Mouse (Mus musculus): ENCODE results near the gene Ippk.

Ippk gene

DNA sequence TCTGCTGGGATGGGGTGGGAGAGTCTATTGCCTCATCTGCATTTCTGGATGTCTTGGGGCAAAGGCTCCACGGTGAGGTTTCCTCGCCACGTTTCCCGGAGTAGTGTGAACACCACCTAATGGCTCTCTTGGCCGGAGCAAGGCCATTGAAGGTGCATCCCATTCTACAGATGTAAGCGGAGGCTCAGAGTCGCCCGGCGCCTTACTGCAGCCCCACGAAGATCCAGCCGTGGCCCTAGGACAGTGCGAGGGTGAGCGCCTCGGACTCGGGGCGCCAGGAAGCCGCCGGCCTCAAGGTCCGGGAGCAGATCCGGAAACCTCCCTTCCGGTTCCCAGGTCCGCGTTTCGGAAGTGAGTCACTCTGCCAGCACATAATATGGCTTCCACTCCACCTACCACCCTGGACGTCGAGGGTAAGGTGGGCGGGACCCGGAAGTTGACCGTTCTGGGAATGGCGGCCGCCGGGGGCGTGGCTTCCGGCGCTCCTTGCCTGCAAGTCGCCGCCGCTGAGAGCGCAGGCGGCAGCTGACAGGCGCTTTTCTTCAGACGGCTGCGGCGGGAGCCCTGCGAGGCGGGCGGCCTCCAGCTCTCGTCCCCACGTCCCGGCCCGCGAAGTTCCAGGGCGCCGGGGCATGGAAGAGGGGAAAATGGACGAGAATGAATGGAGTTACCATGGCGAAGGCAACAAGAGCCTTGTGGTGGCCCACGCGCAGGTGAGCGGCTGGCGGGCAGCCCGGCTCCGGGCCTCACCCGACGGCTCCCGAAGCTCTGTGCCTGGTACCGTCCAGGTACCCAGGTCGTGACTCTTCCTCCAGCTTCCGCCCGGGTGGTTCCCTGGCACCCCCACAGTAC, at the start of gene Ippk:
Ippk (plus strand) TSS at position 496 of the 852 bp plus-strand sequence.
- peak; percentile 99 for DNase-seq

DNA sequence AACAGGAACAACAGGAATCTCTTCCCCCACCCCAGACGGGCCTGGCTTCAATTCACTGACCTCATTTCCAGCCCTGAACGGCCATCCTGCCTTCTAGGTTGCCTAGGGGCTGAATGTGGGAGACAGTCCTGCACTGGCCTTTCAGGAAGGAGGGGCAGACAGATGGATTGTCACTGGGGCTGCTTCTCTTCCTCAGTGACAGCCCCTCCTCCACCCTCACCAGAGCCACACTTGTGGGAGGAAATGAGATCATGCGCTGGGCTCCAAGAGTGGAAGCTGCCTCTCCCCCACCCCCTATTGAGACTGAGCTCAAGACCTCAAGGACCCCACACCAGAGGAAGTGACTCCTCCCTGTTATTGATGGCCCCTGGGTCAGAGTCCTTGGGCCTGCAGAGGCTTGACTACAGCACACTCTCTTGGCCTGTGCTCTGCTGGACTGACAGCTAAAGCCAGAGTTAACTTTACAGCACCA, 49.6 kb upstream of the Ippk start:
- DNase-seq: peak; percentile 77 to 88

DNA sequence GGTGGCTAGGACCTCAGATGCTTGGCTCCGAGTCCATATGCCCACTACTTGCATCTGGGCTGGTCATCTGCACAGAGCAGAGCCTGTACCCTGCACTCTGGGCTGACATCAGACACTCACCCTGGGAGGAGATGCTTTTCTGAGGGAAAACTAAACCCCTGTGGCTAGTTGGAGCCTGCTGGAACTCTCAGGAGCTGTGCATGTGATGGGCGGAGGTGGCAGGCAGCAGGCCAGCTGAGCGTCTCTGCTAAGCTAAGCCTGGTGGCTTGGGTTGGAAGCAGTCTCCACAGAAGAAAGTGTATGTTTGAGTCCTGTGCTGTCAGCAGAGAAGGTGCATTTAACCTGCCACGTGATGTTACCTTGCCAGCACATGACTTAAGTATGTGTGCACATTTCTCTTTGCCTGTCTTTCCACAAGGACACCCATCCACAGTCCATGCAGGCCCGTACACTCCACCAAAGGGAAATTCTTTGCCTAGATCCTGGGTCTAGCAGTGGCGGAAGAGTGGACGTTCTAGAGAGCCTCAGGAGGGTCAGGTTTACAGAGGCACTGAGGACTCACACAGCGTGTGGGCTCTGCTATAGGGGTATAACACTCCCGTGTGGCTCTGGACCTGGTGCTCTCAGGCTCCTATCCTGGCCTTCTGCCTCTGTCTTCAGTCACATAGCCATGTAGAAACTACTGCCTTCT, 48.5 kb upstream of the Ippk start:
- DNase-seq: peak in 1 of 2 experiments; percentile 28

DNA sequence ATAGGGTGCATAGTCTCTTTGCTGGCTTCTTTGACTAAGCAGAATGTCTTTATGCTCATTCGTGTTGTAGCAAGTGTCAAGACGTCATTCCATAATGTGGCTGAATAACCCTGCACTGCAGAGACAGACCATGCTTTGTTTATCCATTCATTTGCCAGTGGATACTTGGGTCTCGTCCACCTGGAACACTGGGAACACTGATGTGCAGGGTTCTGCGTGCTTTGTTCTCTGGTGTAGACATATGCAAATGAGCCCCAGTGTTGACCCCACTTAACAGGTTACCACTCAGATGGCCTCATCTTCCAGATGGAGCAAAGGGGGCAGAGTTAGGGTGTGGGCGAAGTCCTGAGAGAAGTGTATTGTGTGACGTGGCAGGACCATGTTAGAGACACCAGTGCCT, 46.7 kb upstream of the Ippk start:
- no peak for DNase-seq

DNA sequence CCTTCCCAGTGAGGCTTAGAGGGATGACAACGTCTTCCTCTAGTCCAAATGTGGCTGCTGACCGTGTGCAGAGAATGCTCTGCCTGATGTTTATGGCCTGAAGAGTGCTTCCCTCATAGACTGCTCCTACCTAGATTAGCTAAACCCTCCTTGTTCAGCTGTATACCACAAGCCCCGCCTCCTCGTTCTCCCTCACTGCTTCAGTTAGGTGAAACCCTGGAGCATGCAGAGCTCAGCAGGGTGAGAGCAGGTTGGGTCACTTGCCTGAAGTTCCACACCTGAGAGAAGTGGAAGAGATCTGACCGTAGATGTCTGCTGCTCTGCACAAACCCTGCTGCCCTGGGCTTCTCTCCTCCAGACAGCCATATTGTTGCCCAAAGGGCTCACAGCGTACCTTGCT, 46.3 kb upstream of the Ippk start:
- DNase-seq: peak; percentile 59 to 69

DNA sequence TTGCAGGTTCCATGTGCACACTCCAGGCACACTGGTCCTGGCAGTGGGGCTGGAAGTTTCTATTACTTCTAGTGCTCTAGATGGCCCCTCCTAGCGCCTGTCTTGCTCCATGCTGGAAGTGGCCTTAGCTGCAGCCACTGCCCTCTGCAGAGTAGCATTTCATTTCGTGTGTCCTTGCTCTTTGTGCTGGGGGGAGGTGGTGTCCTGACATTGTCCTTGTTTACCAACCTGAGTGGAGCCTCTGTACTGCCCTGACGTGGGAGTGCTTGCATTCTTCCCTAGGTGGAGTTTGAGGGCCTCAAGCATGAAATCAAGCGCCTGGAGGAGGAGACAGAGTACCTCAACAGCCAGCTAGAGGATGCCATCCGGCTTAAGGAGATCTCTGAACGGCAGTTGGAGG, 43.4 kb upstream of the Ippk start:
- DNase-seq: no peak

DNA sequence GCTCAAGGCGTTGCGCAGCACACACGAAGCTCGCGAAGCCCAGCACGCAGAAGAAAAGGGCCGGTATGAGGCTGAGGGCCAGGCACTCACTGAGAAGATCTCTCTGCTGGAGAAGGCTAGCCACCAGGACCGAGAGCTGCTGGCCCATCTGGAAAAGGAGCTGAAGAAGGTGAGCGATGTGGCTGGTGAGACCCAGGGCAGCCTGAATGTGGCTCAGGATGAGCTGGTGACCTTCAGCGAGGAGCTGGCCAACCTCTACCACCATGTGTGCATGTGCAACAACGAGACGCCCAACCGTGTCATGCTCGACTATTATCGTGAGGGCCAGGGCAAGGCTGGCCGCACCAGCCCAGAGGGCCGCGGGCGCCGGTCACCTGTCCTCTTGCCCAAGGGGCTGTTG, 41.7 kb upstream of the Ippk start:
- no peak for DNase-seq

DNA sequence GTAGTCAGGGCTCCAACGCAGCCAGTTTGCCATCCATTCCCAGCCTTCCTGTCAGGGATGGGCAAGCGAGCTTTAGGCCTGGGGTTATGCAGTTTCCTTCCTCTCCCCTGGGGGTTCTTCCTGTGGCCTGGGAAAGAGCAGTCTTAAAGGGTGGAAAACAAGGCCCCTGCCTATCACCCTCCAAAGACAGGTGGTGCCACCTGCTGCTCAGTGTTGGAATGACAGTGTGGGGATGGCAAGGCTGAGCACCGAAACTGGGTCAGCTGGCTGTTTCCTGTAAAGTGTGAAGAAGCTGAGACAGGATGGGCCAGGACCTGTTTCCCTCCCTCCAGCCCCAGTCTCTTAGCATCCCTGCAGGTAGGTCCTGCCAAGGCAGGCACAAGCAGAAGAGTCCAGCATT, 39.8 kb upstream of the Ippk start:
- DNase-seq: peak; percentile 93 to 95

DNA sequence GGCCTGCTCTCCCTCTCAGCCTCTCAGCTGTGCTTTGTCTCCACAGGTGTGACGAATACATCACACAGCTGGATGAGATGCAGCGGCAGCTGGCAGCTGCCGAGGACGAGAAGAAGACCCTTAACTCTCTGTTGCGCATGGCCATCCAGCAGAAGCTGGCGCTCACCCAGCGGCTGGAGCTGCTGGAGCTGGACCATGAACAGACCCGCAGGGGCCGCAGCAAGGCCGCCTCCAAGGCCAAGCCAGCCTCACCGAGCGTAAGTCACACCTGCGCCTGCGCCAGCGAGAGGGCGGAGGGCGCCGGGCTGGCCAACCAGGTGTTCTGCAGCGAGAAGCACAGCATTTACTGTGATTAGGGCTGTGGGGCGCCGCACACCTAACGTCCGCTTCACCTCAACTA, 38.1 kb upstream of the Ippk start:
- DNase-seq: no peak

DNA sequence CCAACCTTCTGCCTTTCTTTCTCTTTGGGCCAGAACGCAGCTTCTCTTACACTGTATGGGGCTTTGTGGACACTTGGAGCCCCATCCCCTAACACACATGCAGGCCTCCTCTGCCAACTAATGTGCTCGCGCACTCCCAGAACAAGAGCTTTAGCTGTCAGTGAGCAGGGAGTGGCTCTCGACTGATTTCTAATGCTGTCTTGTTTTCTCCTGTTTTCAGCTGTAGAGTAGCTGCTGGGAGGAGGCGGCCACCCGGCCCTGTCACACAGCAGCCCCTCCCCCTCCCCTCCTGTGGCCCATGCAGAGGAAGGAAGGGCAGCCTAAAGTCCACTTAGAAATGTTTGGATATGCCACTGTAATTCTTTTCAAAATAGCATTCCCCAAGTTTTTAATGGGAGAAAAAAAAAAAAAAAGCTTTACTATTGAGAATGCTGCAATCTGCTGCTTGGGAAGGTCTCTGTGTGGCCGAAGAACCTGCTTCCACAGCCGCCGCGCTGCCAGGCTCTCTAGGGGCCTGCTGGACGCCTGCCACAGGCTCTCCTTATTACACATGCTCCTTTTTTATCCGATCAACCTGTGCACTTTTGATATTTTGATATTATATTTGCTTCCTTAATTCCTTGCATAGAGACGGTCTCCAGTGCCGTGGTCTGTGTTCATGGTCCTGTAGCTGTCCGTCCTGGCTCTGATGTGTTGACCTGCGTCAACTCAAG, 36.1 kb upstream of the Ippk start:
- peak; percentile 67 to 76 for DNase-seq

DNA sequence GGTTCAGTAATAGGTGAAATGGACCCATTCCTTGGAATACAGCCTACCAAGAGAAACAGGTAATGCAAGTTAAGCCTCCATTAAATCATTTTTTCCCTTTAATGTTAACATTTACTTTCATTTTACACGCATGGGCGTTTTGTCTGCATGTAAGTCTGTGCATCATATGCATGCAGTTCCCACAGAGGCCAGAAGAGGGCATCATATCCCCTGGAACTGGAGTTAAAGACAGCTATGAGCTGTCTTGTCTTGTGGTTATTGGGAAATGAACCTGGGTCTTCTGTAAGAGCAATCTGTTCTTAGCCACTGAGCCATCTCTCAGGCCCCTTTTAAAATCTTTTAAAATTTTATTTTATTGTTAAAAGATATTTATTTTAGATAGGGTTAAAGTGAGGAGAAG, 29.7 kb upstream of the Ippk start:
- peak; percentile 42 to 45 for DNase-seq

DNA sequence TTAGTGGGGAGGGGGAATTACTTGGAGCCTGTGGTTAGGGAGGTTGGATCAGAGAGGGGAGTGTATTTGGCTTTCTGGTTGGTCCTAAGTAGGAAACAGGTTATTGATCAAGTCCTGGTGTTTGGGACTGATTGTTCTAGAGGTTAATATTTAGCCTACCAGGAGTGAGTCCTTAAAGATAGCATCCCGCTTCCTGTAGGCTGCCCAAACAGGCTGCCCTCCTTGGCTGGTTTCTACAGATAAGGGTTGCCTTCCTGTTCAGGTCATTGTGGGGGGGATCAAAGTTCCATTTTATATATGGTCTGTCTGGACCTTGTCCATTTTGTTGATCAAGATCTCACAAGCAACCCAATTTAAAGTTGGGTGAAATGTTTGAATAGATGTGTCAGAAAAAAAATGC, 27.5 kb upstream of the Ippk start:
- no peak for DNase-seq

DNA sequence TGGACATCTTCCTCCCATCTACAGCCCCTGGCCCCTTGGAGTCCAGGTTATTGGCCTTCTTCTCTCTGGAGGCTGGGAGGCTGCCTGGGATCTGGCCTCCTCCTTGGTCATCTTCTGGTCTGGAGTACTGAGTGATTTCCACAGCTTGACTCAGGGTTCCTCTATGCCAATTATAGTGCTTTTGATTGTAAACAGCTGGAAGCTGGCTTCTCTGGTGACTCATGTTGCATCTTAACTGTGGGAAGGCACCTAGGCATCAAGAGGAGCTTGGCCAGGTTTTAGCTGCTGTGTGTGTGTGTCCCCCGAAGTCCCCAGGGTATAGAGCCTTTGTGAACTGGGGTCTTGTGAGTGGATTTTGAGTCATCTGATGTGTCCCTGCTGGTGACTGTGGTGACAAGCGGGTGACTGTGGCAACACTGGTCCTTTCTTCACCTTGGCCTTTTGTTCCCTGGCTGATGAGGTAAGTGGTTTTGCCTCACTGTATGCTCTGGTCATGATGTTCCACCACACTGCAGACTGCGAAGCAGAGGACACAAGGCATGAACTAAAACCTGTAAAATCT, 26.1 kb upstream of the Ippk start:
- DNase-seq: no peak

DNA sequence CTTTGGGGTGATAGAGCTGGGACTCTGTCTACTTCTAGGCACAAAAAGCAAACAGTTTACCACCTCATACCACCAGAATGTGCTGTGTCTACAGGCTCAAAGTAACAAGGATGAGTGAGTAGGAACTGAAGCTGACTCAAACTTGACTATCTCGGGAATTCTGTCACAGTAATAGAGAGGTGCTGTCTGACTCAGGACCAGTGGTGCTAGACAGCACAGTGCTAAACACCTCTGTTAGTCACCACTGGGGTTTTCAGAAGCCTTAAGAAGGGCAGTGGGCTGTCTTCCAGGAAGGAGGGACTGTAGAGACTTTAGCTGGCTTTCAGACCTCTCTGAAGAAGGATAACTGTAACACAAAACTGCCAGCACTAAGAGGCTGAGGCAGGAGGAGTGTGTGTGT, 24.3 kb upstream of the Ippk start:
- DNase-seq: no peak

DNA sequence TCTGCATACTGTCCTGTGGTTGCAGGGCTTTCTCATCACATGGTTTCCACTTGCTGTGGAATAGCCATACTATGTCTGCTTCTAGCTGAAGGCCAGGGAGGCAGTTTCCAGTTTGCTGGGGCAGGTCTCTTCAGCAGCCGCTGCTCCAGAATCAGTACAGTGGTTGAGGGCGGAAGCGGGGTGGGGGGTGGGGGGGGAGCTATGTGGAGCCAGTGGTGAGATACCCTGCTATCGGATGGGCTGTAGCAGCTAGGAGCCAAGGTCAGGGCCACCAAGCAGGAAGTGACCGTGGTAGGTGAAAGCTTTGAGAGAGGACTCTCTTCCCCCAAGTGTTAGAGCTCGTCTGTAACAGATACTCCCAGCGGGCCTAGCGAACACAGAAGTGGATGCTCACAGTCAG, 22.9 kb upstream of the Ippk start:
- no peak for DNase-seq

DNA sequence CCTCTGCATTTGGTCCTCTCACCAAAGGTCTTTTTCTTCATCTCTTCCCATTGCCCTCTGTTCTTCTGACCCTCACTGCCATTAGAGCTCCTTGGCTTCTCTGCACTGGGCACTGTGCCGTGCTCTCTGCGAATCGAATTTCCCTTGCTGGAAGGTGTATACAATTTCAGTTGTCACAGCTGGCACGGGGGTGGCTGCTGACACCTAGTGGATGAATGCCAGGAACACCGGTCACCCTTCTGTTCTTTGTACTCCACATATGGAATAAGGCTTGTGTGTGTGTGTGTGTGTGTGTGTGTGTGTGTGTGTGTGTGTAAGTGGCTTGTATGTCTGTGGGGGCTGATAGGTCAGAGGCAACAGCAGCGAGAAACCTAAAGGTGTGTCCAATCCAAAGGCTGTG, 20.9 kb upstream of the Ippk start:
- peak; percentile 51 to 64 for DNase-seq

DNA sequence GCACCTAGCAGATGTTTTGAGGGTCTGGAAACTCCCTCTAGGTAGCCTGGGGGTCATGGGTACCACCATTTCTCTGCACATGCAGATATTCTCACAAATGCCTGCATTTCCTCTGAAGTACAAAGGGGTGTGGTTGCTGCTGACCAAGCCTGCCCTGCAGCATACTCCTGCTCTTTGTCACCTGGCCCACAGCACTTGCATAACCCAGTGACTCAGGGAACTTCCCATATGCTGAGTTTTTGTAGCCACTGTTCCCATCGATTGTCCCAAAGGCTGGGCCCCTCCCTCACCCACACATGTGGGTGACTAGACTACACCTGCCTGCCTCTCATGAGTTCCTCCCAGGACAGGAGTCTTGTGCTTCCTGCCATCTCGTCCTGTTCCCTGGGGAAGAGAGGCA, 18.4 kb upstream of the Ippk start:
- no peak for DNase-seq

DNA sequence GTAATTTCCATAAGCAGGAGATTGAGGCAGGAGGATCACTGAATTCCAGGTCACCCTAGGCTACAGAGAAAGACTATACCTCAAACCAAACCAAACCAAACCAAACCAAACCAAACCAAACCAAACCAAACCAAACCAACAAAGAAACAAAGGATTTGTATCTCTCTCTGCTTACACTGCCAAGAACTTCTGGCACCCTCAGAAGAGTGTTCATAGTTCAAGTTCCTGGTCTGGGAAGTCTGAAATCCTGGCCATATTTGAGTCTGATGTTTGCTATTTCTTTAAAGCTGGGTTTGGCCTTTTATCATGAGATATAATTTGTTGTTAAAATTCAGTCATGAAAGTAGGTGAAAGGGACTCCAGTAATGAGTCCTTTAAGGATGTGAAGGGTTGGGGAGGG, 13.3 kb upstream of the Ippk start:
- DNase-seq: no peak

DNA sequence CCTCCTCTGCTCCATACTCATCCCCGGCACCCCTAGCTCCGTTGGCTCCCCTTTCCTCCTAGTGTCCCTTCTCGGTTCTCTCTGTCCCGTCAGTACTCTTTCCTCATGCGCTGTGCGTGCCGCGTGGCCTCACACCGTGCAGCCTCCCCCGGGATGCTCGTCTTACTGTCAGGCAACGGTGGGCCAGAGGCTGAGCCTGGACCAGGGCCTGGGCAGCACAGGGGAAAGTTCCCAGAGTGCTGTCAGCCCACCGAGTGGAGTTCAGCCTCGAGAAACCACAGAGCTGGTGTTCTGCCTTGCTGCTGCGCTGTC, 513 bp downstream of the Ippk start:
- peak; percentile 41 to 65 for DNase-seq

DNA sequence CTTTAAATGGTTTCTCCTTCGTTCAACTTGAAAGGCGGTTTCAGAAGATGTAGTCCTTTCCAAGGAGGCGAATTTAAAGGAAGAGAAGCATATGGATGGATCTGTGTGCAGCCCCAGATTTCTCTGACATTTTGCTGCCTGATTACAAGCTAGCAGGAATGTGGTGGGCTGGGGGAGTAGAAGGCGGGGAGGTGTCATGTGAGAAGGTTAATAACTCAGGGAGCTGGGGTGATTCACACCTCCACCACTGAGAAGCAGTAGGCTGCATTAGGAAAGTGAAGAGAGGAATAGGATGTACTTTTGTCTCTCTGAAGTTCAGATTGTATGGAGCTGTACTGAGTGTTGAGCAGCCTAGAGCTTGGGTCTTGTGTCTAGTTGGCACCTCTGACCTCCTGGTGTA, 910 bp downstream of the Ippk start:
- no peak for DNase-seq

DNA sequence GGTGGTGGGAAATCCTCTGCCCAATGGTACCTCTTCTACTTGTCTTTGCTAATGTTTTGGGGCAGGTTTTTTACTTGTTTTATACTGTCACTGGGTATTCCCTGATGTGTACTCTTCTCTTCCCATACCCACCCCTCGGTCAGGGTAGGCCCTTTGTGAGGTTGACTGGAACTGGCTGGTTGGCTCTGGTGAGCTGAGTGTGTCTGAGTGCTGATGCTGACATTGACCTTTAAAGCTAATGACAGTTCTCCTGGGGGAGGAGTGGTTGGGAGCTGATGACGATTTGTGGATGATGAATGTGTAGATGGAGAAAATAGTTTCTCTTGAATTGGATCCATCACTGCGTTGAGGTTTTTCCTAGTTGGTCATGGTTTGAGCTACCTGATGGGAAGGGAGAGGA, 5.7 kb downstream of the Ippk start:
- no peak for DNase-seq

DNA sequence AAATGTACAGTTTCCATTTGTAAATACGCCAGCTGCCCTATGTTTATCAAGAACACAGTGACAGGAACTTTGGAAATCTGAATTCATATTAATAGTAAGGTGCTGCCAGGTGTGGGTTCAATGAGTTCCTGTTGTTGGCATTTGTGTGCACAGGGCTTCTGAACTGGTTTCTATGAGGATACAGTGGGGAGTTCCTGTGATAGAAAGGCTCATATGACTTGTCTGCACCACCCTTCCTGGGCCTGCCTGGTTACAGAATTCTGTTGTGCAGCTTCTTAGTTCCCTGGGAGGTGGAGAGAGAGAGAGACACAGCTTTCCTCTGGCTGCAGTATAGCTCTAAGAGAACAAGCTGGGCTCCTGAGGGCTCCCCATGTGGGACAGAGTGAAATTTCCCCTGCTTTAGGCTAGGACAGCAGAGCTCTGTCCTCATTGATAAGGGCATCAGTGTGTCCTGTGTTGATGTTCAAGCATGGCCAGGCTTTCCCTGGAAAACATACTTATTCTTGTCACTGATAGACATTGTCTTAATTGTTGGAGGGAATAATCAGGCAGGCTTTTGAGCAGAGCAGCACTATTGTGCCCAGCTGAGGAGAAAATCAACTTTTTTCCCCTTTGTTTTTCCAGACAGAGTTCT, 7.1 kb downstream of the Ippk start:
- DNase-seq: no peak

DNA sequence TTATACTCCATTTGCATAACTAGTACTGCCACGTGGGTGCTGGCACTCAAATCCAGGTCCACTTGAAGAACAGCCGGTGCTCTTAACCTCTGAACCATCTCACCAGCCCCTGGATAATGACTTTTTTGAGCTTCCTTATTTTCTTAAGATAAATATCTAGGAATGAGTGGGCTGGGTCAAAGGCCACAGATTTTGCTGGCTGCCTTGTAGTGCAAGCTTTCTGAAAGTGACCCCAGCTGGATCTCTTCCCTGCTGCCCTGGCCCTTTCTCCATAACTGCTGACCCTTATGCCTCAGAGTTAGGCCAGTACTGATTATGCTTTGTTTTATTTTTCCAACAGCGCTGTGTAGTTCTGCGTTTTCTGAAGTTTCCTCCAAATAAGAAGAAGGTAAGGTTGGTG, 9.5 kb downstream of the Ippk start:
- DNase-seq: peak; percentile 29 to 56

Data from kidney, postnatal 4 days (tissue).